Mouse (Mus musculus) CH12F3 (cell line): ENCODE measurements around the gene Mapt.

Experiments used
- in situ Hi-C: fragments of 300-500 bp; cut with MboI; formaldehyde crosslinking; loops from 2 replicates; pipeline ENCODE4 v1.14.3; 2020; ENCODE audit warnings: low sequenced_read_pairs

Mapt gene

DNA sequence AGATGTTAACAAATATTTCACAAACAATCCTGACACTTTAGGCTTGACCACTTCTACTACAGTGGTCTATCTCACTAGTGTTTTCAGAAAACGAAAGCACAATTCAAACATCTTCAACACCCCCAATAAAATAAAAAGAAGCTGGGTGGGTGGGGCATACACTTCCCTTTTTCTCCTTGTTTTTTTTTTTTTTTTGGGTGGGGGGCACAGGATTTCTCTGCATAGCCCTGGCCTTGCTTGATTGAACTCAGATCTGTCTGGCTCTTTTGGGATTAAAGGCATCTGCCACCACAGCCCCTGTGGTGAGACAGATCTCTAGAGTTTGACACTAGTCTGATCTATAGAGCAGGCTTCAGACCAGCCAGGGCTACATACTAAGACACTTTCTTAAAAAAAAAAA, 131.5 kb downstream of the Mapt start:
- in situ Hi-C loops: no loop called here

DNA sequence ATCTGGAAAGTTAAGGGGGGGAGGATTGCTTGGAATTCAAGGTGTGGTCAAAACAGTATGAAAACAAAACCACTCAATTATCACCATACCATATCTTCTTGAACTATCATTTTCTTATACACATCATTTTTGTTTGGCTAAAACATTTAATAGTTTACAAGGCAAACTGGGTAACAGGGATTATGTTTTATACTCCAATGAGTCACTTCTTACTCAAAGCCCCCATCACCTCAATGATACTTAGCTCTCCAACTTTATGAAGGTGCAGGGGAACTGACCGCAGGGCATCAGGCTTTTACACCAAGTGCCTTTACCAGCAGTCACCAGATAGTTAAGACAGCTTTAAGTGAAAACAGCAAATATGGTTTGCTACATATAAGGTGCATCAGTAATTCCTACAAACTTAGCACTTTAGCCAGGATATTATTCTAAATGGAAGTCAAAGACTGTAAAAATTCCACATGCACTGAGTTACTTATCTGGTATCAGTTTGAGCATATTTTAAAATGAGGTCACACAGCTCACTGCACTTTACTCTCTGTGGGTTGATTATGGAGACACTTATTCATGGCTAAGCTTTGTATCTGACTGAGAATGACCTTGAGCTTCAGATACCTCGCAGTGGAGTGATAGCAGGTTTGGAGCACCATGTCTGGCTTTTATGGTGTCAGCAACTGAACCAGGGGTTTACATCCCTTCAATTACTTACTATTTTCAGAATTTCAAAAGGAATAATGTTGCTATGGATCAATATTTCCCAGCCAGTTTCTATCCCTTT, 132.8 kb downstream of the Mapt start:
- in situ Hi-C loops: no loop called here

DNA sequence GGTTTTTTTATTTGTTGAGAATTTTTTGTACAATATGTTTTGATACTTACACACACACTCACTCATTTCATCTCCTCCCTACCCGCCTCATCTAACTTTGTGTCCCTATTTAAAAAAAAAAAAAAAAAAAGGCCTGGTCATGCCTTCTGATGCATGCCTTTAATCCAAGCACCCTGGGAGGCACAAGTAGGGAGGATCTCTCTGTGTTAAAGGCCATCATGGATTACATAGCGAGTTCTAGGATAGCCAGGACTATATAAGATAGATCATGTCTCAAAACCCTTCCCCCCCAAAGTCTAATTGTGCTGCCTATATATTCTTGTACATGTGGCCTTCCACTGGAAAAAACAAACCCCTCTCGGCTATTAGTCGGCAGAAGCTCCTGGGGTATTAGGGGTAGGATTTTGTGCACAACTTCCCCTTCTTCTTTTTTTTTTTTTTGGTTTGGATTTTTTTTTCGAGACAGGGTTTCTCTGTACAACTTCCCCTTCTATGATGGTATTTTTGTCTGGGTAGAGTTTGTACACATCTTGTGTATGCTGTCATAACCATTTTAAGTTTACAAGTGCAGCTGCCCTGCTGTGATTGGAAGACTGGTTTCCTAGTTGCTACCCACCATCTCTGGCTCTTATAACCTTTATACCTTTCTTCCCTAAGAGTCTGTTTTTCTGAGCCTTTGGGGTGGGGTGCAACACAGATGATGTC, 136.4 kb downstream of the Mapt start:
- in situ Hi-C loops: no loop called here

DNA sequence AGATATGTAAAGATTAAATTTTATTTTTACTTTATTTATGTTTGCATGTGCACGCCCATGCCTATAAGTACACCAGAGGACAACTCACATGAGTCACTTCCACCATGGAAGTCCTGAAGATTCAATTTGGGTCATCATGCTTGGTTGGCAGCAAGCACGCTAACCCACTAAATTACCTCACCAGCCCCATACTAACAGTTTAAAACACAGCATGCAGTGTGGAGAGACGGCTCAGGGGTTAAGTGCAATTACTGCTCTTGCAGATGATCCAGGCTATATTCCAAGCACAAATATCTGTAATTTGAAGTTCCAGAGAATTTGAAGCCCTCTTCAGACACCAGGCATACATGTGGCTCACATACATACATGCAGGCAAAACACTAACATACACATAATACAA, 145.1 kb downstream of the Mapt start:
- in situ Hi-C loops: no loop called here

DNA sequence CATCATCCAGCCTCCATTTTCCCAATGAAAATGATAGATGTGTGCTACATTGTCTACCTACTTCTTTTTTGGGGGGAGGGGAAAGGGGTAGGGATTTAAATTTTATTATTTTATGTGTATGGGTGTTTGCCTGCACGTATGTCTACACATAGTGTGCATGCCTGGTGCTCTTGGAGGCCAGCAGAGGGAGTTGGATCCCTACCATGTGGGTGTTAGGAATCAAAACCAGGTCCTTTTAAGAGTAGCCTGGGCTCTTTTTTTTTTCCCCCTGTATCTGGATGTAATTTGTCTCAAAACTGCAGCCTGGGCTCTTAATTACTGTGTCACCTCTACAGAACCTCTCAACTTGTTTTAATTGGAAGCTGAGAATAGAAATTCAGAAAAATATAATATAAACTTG, 148.4 kb downstream of the Mapt start:
- in situ Hi-C loops: no loop called here
